Mouse (Mus musculus) WW6 (cell line): ENCODE measurements around the gene Ceacam18.
A peak's percentile ranks its signal among the peaks of the same experiment; 100 is the strongest.

Experiments
- DNase-seq: peaks from one replicate; pipeline ENCODE4 v3.0.0-alpha.2; 2013; ENCODE audit warnings: low read depth, low spot score

Ceacam18 gene

DNA sequence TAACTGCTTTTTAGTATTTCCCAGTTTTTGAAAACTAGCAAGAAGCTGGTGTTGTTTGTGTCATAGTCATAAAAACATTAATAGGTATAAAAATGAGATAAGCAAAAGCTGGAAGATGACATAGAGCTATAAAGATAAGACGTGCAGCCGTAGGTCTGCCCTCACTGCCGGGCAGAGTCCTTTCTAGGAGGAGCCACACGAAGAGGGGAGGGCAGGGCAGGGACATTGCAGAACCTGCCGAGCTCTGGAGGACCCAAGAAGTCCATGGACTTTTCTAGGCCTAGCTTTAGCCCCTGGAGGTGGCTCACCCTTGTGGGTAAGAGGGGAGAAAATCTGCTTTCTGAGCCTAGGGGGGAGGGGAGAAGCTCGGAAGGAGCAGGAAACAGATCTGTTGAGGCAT is at the start of gene Ceacam18:
Gene Ceacam18, plus strand, starts transcription at position 208 of the 400 bp plus-strand sequence.
- no peak for DNase-seq

DNA sequence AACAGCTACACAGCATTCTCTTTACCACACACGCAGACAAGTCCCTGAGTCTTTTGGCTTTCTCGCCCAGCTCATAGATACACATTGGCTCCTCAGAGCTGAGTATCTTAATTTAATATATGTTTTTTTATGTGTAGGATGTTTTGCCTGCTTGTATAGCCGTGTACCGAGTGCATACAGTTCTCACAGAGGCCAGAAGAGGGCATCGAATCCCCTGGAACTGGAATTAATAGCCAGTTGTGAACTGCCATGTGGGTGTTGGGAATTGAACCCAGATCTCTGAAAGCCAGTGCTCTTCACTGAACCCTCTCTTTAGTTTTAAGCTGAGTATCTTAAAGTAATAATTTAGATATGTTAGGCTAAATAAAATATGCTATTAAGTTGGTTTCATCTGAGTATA is 49.7 kb upstream of the Ceacam18 start:
- DNase-seq = no peak

- no peak for DNase-seq
These were observed 32.6 kb upstream of the Ceacam18 start for GRCm38 (mm10) chr7:43601884-43602283.

GRCm38 (mm10) chr7:43606896-43607742 is 27.4 kb upstream of the Ceacam18 start, which contains the start of gene Zfp819:
Gene Zfp819, plus strand, starts transcription at chr7:43607169.
- peak; percentile 81 for DNase-seq

GRCm38 (mm10) chr7:43607743-43608287 is 26.7 kb upstream of the Ceacam18 start:
- peak; percentile 59 for DNase-seq

- DNase-seq = no peak
These were observed 26.1 kb upstream of the Ceacam18 start for GRCm38 (mm10) chr7:43608316-43608824.

DNA sequence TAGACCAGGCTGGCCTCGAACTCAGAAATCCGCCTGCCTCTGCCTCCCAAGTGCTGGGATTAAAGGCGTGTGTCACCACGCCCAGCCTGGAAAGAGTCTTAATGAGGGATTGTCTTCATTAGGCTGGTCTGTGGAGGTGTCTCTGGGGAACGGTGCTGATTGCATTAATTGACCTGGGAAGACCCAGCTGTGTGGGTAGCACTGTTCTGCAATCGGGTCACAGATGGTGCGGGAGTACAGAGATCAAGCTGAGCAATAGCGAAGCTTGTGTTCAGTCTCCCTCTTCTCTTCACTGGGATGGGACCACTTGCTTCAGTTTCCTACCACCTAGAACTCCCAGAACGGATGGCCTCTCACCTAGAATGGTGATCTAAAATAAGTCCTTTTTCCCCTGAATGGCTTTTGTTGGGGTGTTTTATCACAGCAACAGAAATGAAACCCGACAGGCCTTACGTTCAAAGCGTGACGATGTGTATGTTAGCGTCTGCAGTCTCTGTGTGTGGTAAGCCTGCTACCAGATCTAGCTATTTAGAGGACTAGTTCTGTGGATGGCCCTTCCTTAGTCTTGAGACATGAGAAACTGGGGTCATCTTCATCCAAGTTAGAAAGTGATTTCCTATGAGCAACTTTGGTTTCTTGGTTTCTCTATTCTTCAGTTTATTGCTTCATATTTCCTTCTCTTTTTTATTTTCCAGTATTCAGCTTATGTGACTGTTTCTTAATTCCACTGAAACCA is 20.5 kb upstream of the Ceacam18 start:
- DNase-seq = no peak

DNA sequence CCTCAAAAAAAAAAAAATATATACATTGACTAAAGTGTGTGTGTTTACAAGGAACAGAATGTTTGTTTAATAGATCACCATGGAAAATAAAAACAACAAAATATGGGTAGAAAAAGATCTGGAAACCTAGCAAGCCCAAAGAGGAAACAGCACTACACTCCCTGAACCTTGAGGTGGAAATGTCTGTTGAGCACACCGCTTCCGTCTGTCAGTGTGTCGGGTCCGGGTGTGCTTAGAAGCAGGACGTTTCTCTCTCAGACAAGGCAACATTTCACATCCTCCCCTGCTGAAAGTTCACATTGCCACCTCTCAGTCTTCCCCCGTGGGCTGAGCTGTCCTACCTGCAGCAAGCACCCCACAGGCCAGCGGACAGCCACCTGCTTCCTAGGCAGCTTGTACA is 11.6 kb upstream of the Ceacam18 start:
- no peak for DNase-seq

DNA sequence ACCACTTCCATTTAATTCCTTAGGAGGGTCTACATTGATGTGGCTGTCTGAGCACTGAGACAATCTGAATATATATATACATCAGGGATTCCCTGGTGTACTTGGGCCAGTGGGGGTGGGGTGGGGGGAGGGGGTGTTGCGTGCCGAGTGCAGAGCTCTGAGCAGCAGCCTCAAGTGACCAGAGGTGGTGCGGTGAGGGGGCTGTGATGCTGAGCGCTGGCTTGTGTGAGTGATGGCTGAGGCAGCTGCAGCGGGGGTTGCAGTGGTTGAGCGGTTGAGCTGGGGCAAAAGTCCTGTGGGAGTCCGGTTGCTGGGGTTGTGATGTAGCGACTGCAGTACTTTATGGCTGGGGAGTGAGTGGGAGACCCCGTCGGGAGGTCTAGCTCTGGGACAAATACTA is 10.7 kb upstream of the Ceacam18 start:
- no peak for DNase-seq

GRCm38 (mm10) chr7:43625065-43625464 is 9.4 kb upstream of the Ceacam18 start:
- no peak for DNase-seq

- no peak for DNase-seq
These were observed 8.6 kb upstream of the Ceacam18 start for GRCm38 (mm10) chr7:43625794-43626422.

GRCm38 (mm10) chr7:43633940-43634339 is 567 bp upstream of the Ceacam18 start:
- DNase-seq = no peak

- DNase-seq = no peak
These were observed 1.7 kb downstream of the Ceacam18 start for GRCm38 (mm10) chr7:43636194-43636593.

GRCm38 (mm10) chr7:43637118-43637517 is 2.6 kb downstream of the Ceacam18 start:
- no peak for DNase-seq

DNA sequence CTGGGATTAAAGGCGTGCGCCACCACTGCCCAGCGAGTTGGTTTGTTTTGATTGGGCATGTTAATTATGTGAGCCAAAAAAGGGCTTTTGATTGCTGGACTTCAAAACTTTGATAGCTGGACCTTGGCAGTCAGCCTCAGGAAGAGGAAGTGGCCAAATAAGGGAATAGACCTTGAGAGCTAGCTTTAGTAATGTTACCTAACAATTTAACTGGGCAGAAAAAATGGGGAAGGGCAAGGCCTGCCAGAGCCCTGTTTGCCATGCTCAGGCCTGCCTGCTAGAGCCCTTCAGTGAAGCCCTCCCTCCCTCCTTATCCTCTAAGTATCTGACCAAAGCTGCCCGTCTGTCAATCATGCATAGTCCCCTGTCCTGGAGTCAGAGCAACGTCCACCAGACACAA is 8.1 kb downstream of the Ceacam18 start:
- no peak for DNase-seq

DNA sequence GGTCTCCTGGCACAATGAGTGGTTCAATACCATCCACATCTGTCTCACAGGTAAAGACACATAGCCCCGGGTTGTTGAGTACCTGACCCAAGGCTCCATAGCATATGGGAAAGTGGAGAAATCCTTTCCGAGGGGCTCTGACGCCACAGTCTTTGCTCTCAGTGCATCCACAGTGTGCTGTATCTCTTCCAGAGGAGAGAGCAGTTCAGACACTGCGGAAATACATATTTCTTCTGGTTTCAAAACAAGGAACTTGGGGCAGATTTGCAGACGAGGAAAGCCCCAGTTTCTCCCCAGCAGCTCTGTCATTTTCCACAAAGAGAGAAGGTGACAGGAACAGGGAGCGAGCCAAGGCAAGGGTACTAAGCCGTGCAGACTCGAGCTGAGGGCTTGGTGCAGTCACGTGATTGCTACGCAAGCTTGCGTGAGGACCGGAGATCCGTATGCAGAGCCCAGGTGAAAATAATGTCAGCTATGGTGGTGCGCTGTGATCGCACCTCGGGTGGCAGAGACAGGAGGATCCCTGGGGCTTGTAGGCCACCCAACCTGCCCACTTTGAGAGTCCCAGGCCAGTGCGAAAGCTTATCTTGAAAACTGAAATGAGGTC is 8.6 kb downstream of the Ceacam18 start:
- DNase-seq = no peak

- DNase-seq = no peak
These were observed 18.2 kb downstream of the Ceacam18 start for GRCm38 (mm10) chr7:43652683-43653082.

DNA sequence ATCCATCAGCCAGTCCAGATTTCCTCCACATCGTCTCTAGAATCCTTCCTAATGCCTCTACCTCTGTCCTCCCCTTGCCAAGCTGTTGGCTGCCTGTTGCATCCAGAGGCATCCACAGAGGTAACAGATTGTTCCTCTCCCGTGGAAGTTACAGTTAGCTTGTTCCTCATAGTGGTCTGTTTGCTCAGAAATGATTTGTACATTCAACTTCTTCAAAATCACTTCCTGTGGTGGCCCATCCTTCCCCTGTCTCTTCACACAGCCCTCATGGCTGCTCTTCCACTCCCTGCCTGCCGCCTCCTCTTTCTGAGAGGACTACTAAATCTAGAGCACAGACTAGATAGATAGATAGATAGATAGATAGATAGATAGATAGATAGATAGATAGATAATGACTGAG is 20.0 kb downstream of the Ceacam18 start:
- no peak for DNase-seq

- no peak for DNase-seq
These were observed 21.7 kb downstream of the Ceacam18 start for GRCm38 (mm10) chr7:43656232-43656631.

- no peak for DNase-seq
These were observed 25.5 kb downstream of the Ceacam18 start, which contains the start of gene Siglece for GRCm38 (mm10) chr7:43660002-43660401. Gene Siglece, minus strand, starts transcription at chr7:43660161.

GRCm38 (mm10) chr7:43662804-43663203 is 28.3 kb downstream of the Ceacam18 start:
- no peak for DNase-seq
